Mouse (Mus musculus) MEL (cell line): ENCODE results near the gene Olfr49. TPM values are rescaled to one million over a fixed set of nuclear protein-coding genes. Genes with fewer than 3 reads are reported as not detected.

ENCODE experiments used
- DNase-seq: peaks from one replicate; pipeline ENCODE4 v3.0.0; 2011; ENCODE audit warnings: low read depth, low spot score
- H3K27ac ChIP-seq: 2 replicates; pipeline ENCODE4 v1.5.1; 2012; ENCODE audit warnings: low read depth, mild to moderate bottlenecking, control low read depth, low read length, moderate library complexity; ENCODE audit not compliant: control insufficient read depth
- H3K27me3 ChIP-seq, 2 experiments: fragments of 150-350 bp in 1 of 2; sonication (generic) in 1 of 2; 2 replicates each; pipeline ENCODE4 v1.6.1; 2012; ENCODE audit warnings: low read length in 2 of 2, mild to moderate bottlenecking in 2 of 2, improper control_type of control experiment in 1 of 2, moderate library complexity in 1 of 2; ENCODE audit not compliant: insufficient read depth in 2 of 2, control insufficient read depth in 1 of 2
- H3K36me3 ChIP-seq, 2 experiments: 2 replicates each; pipeline ENCODE4 v1.6.1; 2012 to 2014; ENCODE audit warnings: low read length in 2 of 2, improper control_type of control experiment in 1 of 2, inconsistent platforms in 1 of 2, mild to moderate bottlenecking in 1 of 2; ENCODE audit not compliant: insufficient read depth in 2 of 2, control insufficient read depth in 1 of 2
- H3K4me1 ChIP-seq, 2 experiments: fragments of 150-350 bp in 1 of 2; sonication (generic) in 1 of 2; 2 replicates each; pipeline ENCODE4 v1.6.1; 2012; ENCODE audit warnings: low read length in 2 of 2, improper control_type of control experiment in 1 of 2, mild to moderate bottlenecking in 1 of 2; ENCODE audit not compliant: insufficient read depth in 2 of 2, control insufficient read depth in 1 of 2
- H3K4me3 ChIP-seq, 2 experiments: fragments of 150-350 bp in 1 of 2; sonication (generic) in 1 of 2; 2 replicates each; pipeline ENCODE4 v1.5.1; 2012; ENCODE audit warnings: low read depth in 2 of 2, low read length in 2 of 2, mild to moderate bottlenecking in 2 of 2, moderate library complexity in 2 of 2, control low read depth in 1 of 2, improper control_type of control experiment in 1 of 2; ENCODE audit not compliant: control insufficient read depth in 1 of 2, insufficient read depth in 1 of 2
- H3K79me2 ChIP-seq: 2 replicates; pipeline ENCODE4 v1.6.1; 2012; ENCODE audit warnings: mild to moderate bottlenecking, low read length, moderate library complexity; ENCODE audit not compliant: control insufficient read depth, poor library complexity, insufficient read depth
- H3K9ac ChIP-seq: 2 replicates; pipeline ENCODE4 v1.6.1; 2012; ENCODE audit warnings: low read depth, mild to moderate bottlenecking, control low read depth, low read length, moderate library complexity; ENCODE audit not compliant: control insufficient read depth, poor library complexity, severe bottlenecking
- H3K9me3 ChIP-seq: fragments of 150-350 bp; sonication (generic); replicated peaks from 2 replicates; pipeline ENCODE4 v1.6.1; 2012; ENCODE audit warnings: mild to moderate bottlenecking, low read length, improper control_type of control experiment, moderate library complexity; ENCODE audit not compliant: insufficient read depth
- BHLHE40 ChIP-seq: IDR thresholded peaks from 2 replicates; pipeline ENCODE4 v1.6.1; 2012; ENCODE audit warnings: low read depth, mild to moderate bottlenecking, inconsistent platforms, low read length, improper control_type of control experiment, borderline replicate concordance
- CHD2 ChIP-seq: IDR thresholded peaks from 2 replicates; pipeline ENCODE4 v1.6.1; 2011; ENCODE audit warnings: low read length, improper control_type of control experiment
- CTCF ChIP-seq, 3 experiments: IDR thresholded peaks in 2 of 3; conservative IDR thresholded peaks in 1 of 3; 2 replicates each; pipeline ENCODE4 v1.5.1; 2011 to 2012; ENCODE audit warnings: low read length in 3 of 3, low read depth in 2 of 3, mild to moderate bottlenecking in 2 of 3, improper control_type of control experiment in 1 of 3, inconsistent platforms in 1 of 3, mixed read lengths in 1 of 3, moderate library complexity in 1 of 3; ENCODE audit not compliant: control insufficient read depth in 1 of 3, insufficient read depth in 1 of 3, poor library complexity in 1 of 3, severe bottlenecking in 1 of 3
- E2F4 ChIP-seq: IDR thresholded peaks from 2 replicates; pipeline ENCODE4 v1.6.1; 2011; ENCODE audit warnings: low read depth, low read length, improper control_type of control experiment, borderline replicate concordance
- ELF1 ChIP-seq: IDR thresholded peaks from 2 replicates; pipeline ENCODE4 v1.6.1; 2014; ENCODE audit warnings: low read depth, mild to moderate bottlenecking, inconsistent platforms, low read length, improper control_type of control experiment, moderate library complexity
- EP300 ChIP-seq, 2 experiments: IDR thresholded peaks; 2 replicates each; pipeline ENCODE4 v1.6.1; 2011; ENCODE audit warnings: improper control_type of control experiment in 2 of 2, low read length in 2 of 2, low read depth in 1 of 2, mild to moderate bottlenecking in 1 of 2
- ETS1 ChIP-seq: IDR thresholded peaks from 2 replicates; pipeline ENCODE4 v1.6.1; 2012; ENCODE audit warnings: low read depth, mild to moderate bottlenecking, inconsistent platforms, low read length, improper control_type of control experiment, moderate library complexity
- GABPA ChIP-seq: IDR thresholded peaks from 2 replicates; pipeline ENCODE4 v1.6.1; 2012; ENCODE audit warnings: low read depth, mild to moderate bottlenecking, inconsistent platforms, low read length, improper control_type of control experiment, moderate library complexity
- GATA1 ChIP-seq: IDR thresholded peaks from 2 replicates; pipeline ENCODE4 v1.6.1; 2011; ENCODE audit warnings: low read depth, low read length, improper control_type of control experiment
- HCFC1 ChIP-seq: IDR thresholded peaks from 2 replicates; pipeline ENCODE4 v1.6.1; 2012; ENCODE audit warnings: low read depth, mild to moderate bottlenecking, inconsistent platforms, low read length, improper control_type of control experiment, moderate library complexity
- JUND ChIP-seq: IDR thresholded peaks from 2 replicates; pipeline ENCODE4 v1.6.1; 2011; ENCODE audit warnings: low read depth, mild to moderate bottlenecking, improper control_type of control experiment, low read length
- KAT2A ChIP-seq: conservative IDR thresholded peaks from 2 replicates; pipeline ENCODE4 v1.6.1; 2012; ENCODE audit warnings: low read depth, low read length, improper control_type of control experiment, inconsistent platforms
- MAX ChIP-seq: IDR thresholded peaks from 2 replicates; pipeline ENCODE4 v1.6.1; 2011; ENCODE audit warnings: low read length, improper control_type of control experiment
- MAZ ChIP-seq: IDR thresholded peaks from 2 replicates; pipeline ENCODE4 v1.6.1; 2012; ENCODE audit warnings: low read depth, mild to moderate bottlenecking, inconsistent platforms, low read length, improper control_type of control experiment
- MEF2A ChIP-seq: IDR thresholded peaks from 2 replicates; pipeline ENCODE4 v1.6.1; 2014; ENCODE audit warnings: low read depth, mild to moderate bottlenecking, inconsistent platforms, low read length, improper control_type of control experiment; ENCODE audit not compliant: poor library complexity, insufficient replicate concordance, severe bottlenecking; ENCODE audit errors: extremely low read depth
- MXI1 ChIP-seq: IDR thresholded peaks from 2 replicates; pipeline ENCODE4 v1.6.1; 2011; ENCODE audit warnings: mild to moderate bottlenecking, low read depth, low read length, improper control_type of control experiment
- MYB ChIP-seq: IDR thresholded peaks from 2 replicates; pipeline ENCODE4 v1.6.1; 2011; ENCODE audit warnings: mild to moderate bottlenecking, low read depth, low read length, improper control_type of control experiment
- MYC ChIP-seq: IDR thresholded peaks from 2 replicates; pipeline ENCODE4 v1.6.1; 2011; ENCODE audit warnings: low read depth, mild to moderate bottlenecking, low read length, improper control_type of control experiment, moderate library complexity
- NRF1 ChIP-seq: IDR thresholded peaks from 2 replicates; pipeline ENCODE4 v1.6.1; 2014; ENCODE audit warnings: low read depth, mild to moderate bottlenecking, inconsistent platforms, low read length, improper control_type of control experiment, moderate library complexity; ENCODE audit not compliant: poor library complexity, insufficient read depth, severe bottlenecking
- POLR2A ChIP-seq, 2 experiments: IDR thresholded peaks; 2 replicates each; pipeline ENCODE4 v1.6.1; 2011 to 2012; ENCODE audit warnings: low read length in 2 of 2, mild to moderate bottlenecking in 2 of 2, control low read depth in 1 of 2, improper control_type of control experiment in 1 of 2, low read depth in 1 of 2, moderate library complexity in 1 of 2; ENCODE audit not compliant: control insufficient read depth in 1 of 2, insufficient read depth in 1 of 2, poor library complexity in 1 of 2
- POLR2AphosphoS2 ChIP-seq: IDR thresholded peaks from 2 replicates; pipeline ENCODE4 v1.6.1; 2011; ENCODE audit warnings: low read length, improper control_type of control experiment
- POLR2AphosphoS5 ChIP-seq: IDR thresholded peaks from 2 replicates; pipeline ENCODE4 v1.6.1; 2012; ENCODE audit warnings: low read depth, borderline replicate concordance, mild to moderate bottlenecking, inconsistent platforms, low read length, moderate library complexity, mixed read lengths
- RCOR1 ChIP-seq: IDR thresholded peaks from 2 replicates; pipeline ENCODE4 v1.6.1; 2012; ENCODE audit warnings: low read depth, mild to moderate bottlenecking, inconsistent platforms, low read length, improper control_type of control experiment
- SIN3A ChIP-seq: IDR thresholded peaks from 2 replicates; pipeline ENCODE4 v1.6.1; 2012; ENCODE audit warnings: low read length, improper control_type of control experiment, inconsistent platforms
- SMC3 ChIP-seq: IDR thresholded peaks from 2 replicates; pipeline ENCODE4 v1.6.1; 2011; ENCODE audit warnings: low read depth, low read length, improper control_type of control experiment
- TAL1 ChIP-seq: IDR thresholded peaks from 2 replicates; pipeline ENCODE4 v1.6.1; 2012; ENCODE audit warnings: mild to moderate bottlenecking, inconsistent platforms, low read length, moderate library complexity, mixed read lengths
- TBP ChIP-seq: IDR thresholded peaks from 2 replicates; pipeline ENCODE4 v1.8.0; 2011; ENCODE audit warnings: low read depth, low read length, improper control_type of control experiment
- TCF12 ChIP-seq: IDR thresholded peaks from 2 replicates; pipeline ENCODE4 v1.6.1; 2014; ENCODE audit warnings: low read depth, mild to moderate bottlenecking, inconsistent platforms, low read length, improper control_type of control experiment, moderate library complexity
- UBTF ChIP-seq: IDR thresholded peaks from 2 replicates; pipeline ENCODE4 v1.6.1; 2012; ENCODE audit warnings: low read depth, mild to moderate bottlenecking, inconsistent platforms, low read length, improper control_type of control experiment, moderate library complexity, borderline replicate concordance; ENCODE audit not compliant: insufficient read depth
- USF1 ChIP-seq: IDR thresholded peaks from 2 replicates; pipeline ENCODE4 v1.6.1; 2014; ENCODE audit warnings: low read depth, mild to moderate bottlenecking, inconsistent platforms, low read length, improper control_type of control experiment, moderate library complexity
- USF2 ChIP-seq, 2 experiments: IDR thresholded peaks; 2 replicates each; pipeline ENCODE4 v1.6.1; 2011 to 2012; ENCODE audit warnings: improper control_type of control experiment in 2 of 2, low read length in 2 of 2, borderline replicate concordance in 1 of 2, inconsistent platforms in 1 of 2, low read depth in 1 of 2, mild to moderate bottlenecking in 1 of 2; ENCODE audit not compliant: insufficient read depth in 1 of 2
- ZC3H11A ChIP-seq: IDR thresholded peaks from 2 replicates; pipeline ENCODE4 v1.6.1; 2012; ENCODE audit warnings: low read depth, mild to moderate bottlenecking, inconsistent platforms, low read length, improper control_type of control experiment
- ZKSCAN1 ChIP-seq: IDR thresholded peaks from 2 replicates; pipeline ENCODE4 v1.6.1; 2012; ENCODE audit warnings: low read depth, mild to moderate bottlenecking, inconsistent platforms, low read length, improper control_type of control experiment, moderate library complexity
- ZMIZ1 ChIP-seq: IDR thresholded peaks from 2 replicates; pipeline ENCODE4 v1.6.1; 2012; ENCODE audit warnings: low read depth, mild to moderate bottlenecking, inconsistent platforms, low read length, improper control_type of control experiment, moderate library complexity
- ZNF384 ChIP-seq: IDR thresholded peaks from 2 replicates; pipeline ENCODE4 v1.6.1; 2012; ENCODE audit warnings: low read depth, mild to moderate bottlenecking, inconsistent platforms, low read length, improper control_type of control experiment
- polyA plus RNA-seq, 2 experiments: library from polyadenylated mRNA; stranded (reverse) in 1 of 2; unstranded in 1 of 2; fragments of >175 nt in 1 of 2; fragments of >200 nt in 1 of 2; gene quantifications; 2 replicates each; pipeline versions ENCODE4 v1.2.1 to v1.2.4; 2012; ENCODE audit warnings: low replicate concordance in 2 of 2, low read depth in 1 of 2; ENCODE audit not compliant: insufficient read length in 2 of 2, insufficient read depth in 1 of 2, missing spikeins in 1 of 2
- total RNA-seq: library from RNA; depleted of rRNA; stranded (reverse); fragments of 300-350 nt; gene quantifications from 2 replicates; pipeline ENCODE4 v1.2.3, GENCODE M21; 2012

Gene Olfr49
- total and polyA plus RNA-seq, 3 experiments, result not detected

- Histone ChIP-seq H3K4me3 (peak overlapping the region; percentile 70 to 77), H3K9ac (peak overlapping the region; percentile 61), H3K9me3 (no peaks in the 10 kb centered on the region), H3K4me1 (peaks cover 6 to 19% of the 10 kb centered on the region in 2 experiments), H3K27me3 (no peaks in the 10 kb centered on the region), H3K79me2 (no peaks in the 10 kb centered on the region; the same call in 1 of the 2 replicates), H3K27ac (peak overlapping the region; percentile 31; the same call in 1 of the 2 replicates), H3K36me3 (peaks cover 0 to 13% of the 10 kb centered on the region in 2 experiments; a peak in 2 of 4 replicates)
- peak; percentile 96 for DNase-seq
- TF ChIP-seq MXI1 (peak; percentile 94), MYC (peak; percentile 71; the same call in 1 of the 2 replicates), BHLHE40 (peak; percentile 47; the same call in 1 of the 2 replicates), ZC3H11A (no peak), E2F4 (no peak), USF2 (IDR thresholded peaks at IDR 0.05; ENCODE audit: borderline replicate concordance in 1 of 2, insufficient read depth in 1 of 2, low read depth in 1 of 2, low read length in 2 of 2) (no peak), CTCF (IDR thresholded peaks at IDR 0.05 in 2 of 3, conservative IDR thresholded peaks at IDR 0.05 in 1 of 3; ENCODE audit: control insufficient read depth in 1 of 3, insufficient read depth in 1 of 3, low read depth in 2 of 3, low read length in 3 of 3, poor library complexity in 1 of 3, severe bottlenecking in 1 of 3) (no peak), MYB (no peak), MEF2A (no peak), NRF1 (0 out of 2 replicates have a peak, but pooled peaks have one; percentile 30), POLR2A (IDR thresholded peaks at IDR 0.05; ENCODE audit: control insufficient read depth in 1 of 2, insufficient read depth in 1 of 2, low read depth in 1 of 2, low read length in 2 of 2, poor library complexity in 1 of 2) (peak in 1 of 2 experiments; percentile 63; a peak in 2 of 4 replicates), CHD2 (no peak), SMC3 (no peak), EP300 (IDR thresholded peaks at IDR 0.05; ENCODE audit: low read depth in 1 of 2, low read length in 2 of 2) (peak in 1 of 2 experiments; percentile 18; a peak in 1 of 4 replicates), SIN3A (peak; percentile 97), ZMIZ1 (peak; percentile 79; the same call in 1 of the 2 replicates), ZNF384 (no peak), MAZ (no peak), GABPA (no peak), UBTF (no peak), ZKSCAN1 (no peak), USF1 (peak; percentile 88), KAT2A (no peak), JUND (no peak), TBP (peak; percentile 66), RCOR1 (no peak), ETS1 (peak; percentile 84), GATA1 (no peak), TAL1 (no peak), MAX (peak; percentile 86), POLR2AphosphoS5 (no peak), POLR2AphosphoS2 (peak; percentile 34; the same call in 1 of the 2 replicates), TCF12 (peak; percentile 46), ELF1 (0 out of 2 replicates have a peak, but pooled peaks have one; percentile 37), HCFC1 (peak; percentile 71; the same call in 1 of the 2 replicates)
Observed at GRCm38 (mm10) chr14:54259003-54259721, 25.6 kb downstream of the Olfr49 start.
